Mouse (Mus musculus) heart, adult 2 months (tissue): ENCODE measurements around the gene Mrpl34.

Experiments used
- CTCF ChIP-seq: fragments of 200-600 bp; IDR thresholded peaks from 2 replicates; pipeline ENCODE4 v1.8.1; 2022; ENCODE audit warnings: antibody characterized with exemption, mild to moderate bottlenecking, moderate library complexity
- EP300 ChIP-seq: fragments of 200-500 bp; IDR thresholded peaks from 2 replicates; pipeline ENCODE4 v1.6.1; 2011; ENCODE audit warnings: low read depth, low read length, control low read depth; ENCODE audit not compliant: insufficient read depth
- POLR2A ChIP-seq: fragments of 200-500 bp; IDR thresholded peaks from 2 replicates; pipeline ENCODE4 v1.6.1; 2011; ENCODE audit warnings: mild to moderate bottlenecking, low read depth, low read length, control low read depth; ENCODE audit not compliant: insufficient read depth

- TF ChIP-seq CTCF (no peak), POLR2A (no peak), EP300 (no peak)
These were observed 44.6 kb downstream of the Mrpl34 start for GRCm38 (mm10) chr8:71509316-71509715.
